Mouse (Mus musculus) cortical plate, adult 2 months (tissue): ENCODE results near the gene Ahnak. TPM values are rescaled to one million over a fixed set of nuclear protein-coding genes. Genes with fewer than 3 reads are reported as not detected.
A peak's percentile ranks its signal among the peaks of the same experiment; 100 is the strongest.

Experiments used
- H3K27ac ChIP-seq: fragments of 200-500 bp; 2 replicates; pipeline ENCODE4 v1.5.1; 2012; ENCODE audit warnings: low read length, control low read depth, inconsistent platforms; ENCODE audit not compliant: insufficient read depth
- H3K4me1 ChIP-seq: fragments of 200-500 bp; 2 replicates; pipeline ENCODE4 v1.6.1; 2011; ENCODE audit warnings: low read length; ENCODE audit not compliant: control insufficient read depth, insufficient read depth
- H3K4me3 ChIP-seq: fragments of 200-500 bp; 2 replicates; pipeline ENCODE4 v1.5.1; 2011; ENCODE audit warnings: mild to moderate bottlenecking, low read length, control low read depth; ENCODE audit not compliant: insufficient read depth
- CTCF ChIP-seq: fragments of 200-500 bp; IDR thresholded peaks from 2 replicates; pipeline ENCODE4 v1.5.1; 2011; ENCODE audit warnings: mild to moderate bottlenecking, control low read depth, low read length; ENCODE audit not compliant: insufficient read depth; ENCODE audit errors: extremely low read depth
- POLR2A ChIP-seq: fragments of 200-500 bp; IDR thresholded peaks from 2 replicates; pipeline ENCODE4 v1.6.1; 2011; ENCODE audit warnings: mild to moderate bottlenecking, low read length, control low read depth; ENCODE audit not compliant: insufficient read depth; ENCODE audit errors: extremely low read depth
- polyA plus RNA-seq: library from polyadenylated mRNA; depleted of rRNA; stranded (reverse); fragments of >200 nt; gene quantifications from 2 replicates; pipeline ENCODE4 v1.2.3, GENCODE M21; 2012

Gene Ahnak
- polyA plus RNA-seq, 1 experiment: 7.7 TPM

GRCm38 (mm10) chr19:9071456-9072156 lies 82.5 kb downstream of the Ahnak start:
- peaks cover 3% of the 10 kb centered on the region; the same call in 1 of the 2 replicates for H3K4me1 ChIP-seq
- TF ChIP-seq POLR2A (no peak), CTCF (no peak)
- H3K27ac ChIP-seq: peak overlapping the region; percentile 62; the same call in 1 of the 2 replicates
- no peak overlapping the region for H3K4me3 ChIP-seq

GRCm38 (mm10) chr19:9072157-9072530 lies 83.1 kb downstream of the Ahnak start:
- Histone ChIP-seq H3K27ac (peak overlapping the region; percentile 62; the same call in 1 of the 2 replicates), H3K4me1 (peaks cover 3% of the 10 kb centered on the region; the same call in 1 of the 2 replicates), H3K4me3 (no peak overlapping the region)
- TF ChIP-seq POLR2A (no peak), CTCF (no peak)

- 0 out of 2 replicates have a peak overlapping the region, but pooled peaks have one; percentile 61 for H3K27ac ChIP-seq
- no peak overlapping the region for H3K4me3 ChIP-seq
- H3K4me1 ChIP-seq: peaks cover 3% of the 10 kb centered on the region; the same call in 1 of the 2 replicates
- no peak for TF ChIP-seq POLR2A
- TF ChIP-seq CTCF: no peak
These were observed 84.8 kb downstream of the Ahnak start for GRCm38 (mm10) chr19:9073776-9074411.

- TF ChIP-seq CTCF (no peak), POLR2A (no peak)
- Histone ChIP-seq H3K4me3 (no peak overlapping the region), H3K27ac (0 out of 2 replicates have a peak overlapping the region, but pooled peaks have one; percentile 61), H3K4me1 (peaks cover 3% of the 10 kb centered on the region; the same call in 1 of the 2 replicates)
These were observed 85.3 kb downstream of the Ahnak start for GRCm38 (mm10) chr19:9074424-9074823.

- Histone ChIP-seq H3K4me1 (peaks cover 2% of the 10 kb centered on the region; the same call in 1 of the 2 replicates), H3K27ac (peak overlapping the region; percentile 48; the same call in 1 of the 2 replicates), H3K4me3 (no peak overlapping the region)
- no peak for TF ChIP-seq POLR2A
These were observed 86.5 kb downstream of the Ahnak start for GRCm38 (mm10) chr19:9075558-9075957.

- peak overlapping the region; percentile 48; the same call in 1 of the 2 replicates for H3K27ac ChIP-seq
- no peaks in the 10 kb centered on the region for H3K4me1 ChIP-seq
- no peak overlapping the region for H3K4me3 ChIP-seq
- no peak for TF ChIP-seq CTCF
- TF ChIP-seq POLR2A: no peak
These were observed 87.0 kb downstream of the Ahnak start for GRCm38 (mm10) chr19:9076035-9076434.

- Histone ChIP-seq H3K27ac (peak overlapping the region; percentile 45; the same call in 1 of the 2 replicates), H3K4me1 (no peaks in the 10 kb centered on the region), H3K4me3 (no peak overlapping the region)
- no peak for TF ChIP-seq CTCF
- no peak for TF ChIP-seq POLR2A
These were observed 88.0 kb downstream of the Ahnak start for GRCm38 (mm10) chr19:9076982-9077660.

- no peaks in the 10 kb centered on the region for H3K4me1 ChIP-seq
- no peak overlapping the region for H3K27ac ChIP-seq
- TF ChIP-seq CTCF (no peak), POLR2A (no peak)
- H3K4me3 ChIP-seq: no peak overlapping the region
These were observed 90.8 kb downstream of the Ahnak start for GRCm38 (mm10) chr19:9079916-9080315.

GRCm38 (mm10) chr19:9081311-9082190 lies 92.5 kb downstream of the Ahnak start:
- no peak overlapping the region for H3K27ac ChIP-seq
- no peak for TF ChIP-seq CTCF
- no peak for TF ChIP-seq POLR2A
- no peak overlapping the region for H3K4me3 ChIP-seq
- H3K4me1 ChIP-seq: no peaks in the 10 kb centered on the region
